Mouse (Mus musculus) CD4-positive, CD25-positive, alpha-beta regulatory T cell, adult 4 months (primary cell): ENCODE results near the gene Pde10a. TPM values are rescaled to one million over a fixed set of nuclear protein-coding genes. Genes with fewer than 3 reads are reported as not detected.

Source experiments
- ATAC-seq: one replicate; pipeline ENCODE4 v1.8.0; 2017
- polyA plus RNA-seq, 2 experiments: library from polyadenylated mRNA; unstranded; fragments of 100-300 nt; shearing (Covaris generic); gene quantifications; one replicate each; pipeline ENCODE4 v1.2.1; 2017

Gene Pde10a
- polyA plus RNA-seq, 2 experiments from 2014 or later, result 1.1 TPM; not detected in 1

DNA sequence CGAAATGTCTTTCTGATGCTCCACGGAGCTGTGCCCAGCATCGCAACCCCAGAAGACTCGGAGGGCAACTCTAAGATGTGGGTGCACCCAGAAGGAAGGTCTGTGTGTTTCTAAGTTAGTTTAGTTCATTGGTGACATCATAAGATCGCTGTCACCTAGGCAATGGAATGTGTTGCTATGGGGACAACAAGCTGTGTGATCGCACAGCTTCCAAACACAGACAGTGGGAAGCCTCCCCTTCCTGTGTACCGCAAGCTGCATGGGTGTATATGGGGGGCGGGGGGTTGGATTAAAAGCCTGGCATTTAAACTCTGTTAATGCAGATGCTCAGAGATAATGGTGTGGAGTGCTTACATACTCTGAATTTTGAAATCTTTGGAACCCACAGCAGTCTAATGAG lies 56.4 kb downstream of the Pde10a start:
- ATAC-seq, result no peak

DNA sequence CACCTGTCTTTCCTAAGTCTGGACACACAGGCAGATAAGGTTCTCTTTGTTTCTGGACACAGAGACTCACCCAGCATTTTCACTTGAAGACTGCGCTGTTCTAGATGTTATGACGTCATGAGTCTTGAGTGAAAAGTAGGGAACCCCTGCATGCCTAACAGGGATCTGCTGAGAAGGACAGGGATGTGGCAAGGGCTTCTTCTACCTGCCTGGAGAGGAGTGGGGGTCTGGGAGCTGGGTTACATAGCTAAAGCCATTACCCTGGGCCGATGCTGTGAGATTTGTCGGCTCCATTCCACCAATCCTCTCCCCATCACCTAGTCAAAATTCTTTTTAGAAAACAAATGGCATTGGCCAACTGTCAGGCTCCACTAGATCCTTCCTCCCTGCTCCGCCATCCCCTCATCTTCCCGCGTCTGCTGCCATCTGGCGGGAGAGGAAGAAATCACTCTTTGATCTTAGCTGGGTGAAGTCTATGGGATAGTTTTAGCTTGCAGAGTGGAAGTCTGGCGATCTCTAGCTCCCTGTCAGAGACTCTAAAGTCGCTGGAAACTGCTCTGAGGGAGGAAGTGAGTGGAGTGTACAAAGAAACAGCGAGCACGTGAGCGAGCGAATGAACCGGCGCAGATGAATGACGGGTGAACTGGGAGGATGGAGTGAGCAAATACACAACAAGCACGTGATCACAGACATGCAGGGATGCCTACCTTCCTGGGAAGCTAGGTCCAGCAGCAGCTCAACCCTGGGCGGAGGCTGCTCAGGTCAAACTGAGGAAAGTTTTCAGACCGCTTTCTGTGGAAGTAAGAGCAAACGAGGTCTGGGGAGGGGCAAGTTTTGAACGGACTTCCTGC lies 67.5 kb downstream of the Pde10a start:
- peak; percentile 85 for ATAC-seq

DNA sequence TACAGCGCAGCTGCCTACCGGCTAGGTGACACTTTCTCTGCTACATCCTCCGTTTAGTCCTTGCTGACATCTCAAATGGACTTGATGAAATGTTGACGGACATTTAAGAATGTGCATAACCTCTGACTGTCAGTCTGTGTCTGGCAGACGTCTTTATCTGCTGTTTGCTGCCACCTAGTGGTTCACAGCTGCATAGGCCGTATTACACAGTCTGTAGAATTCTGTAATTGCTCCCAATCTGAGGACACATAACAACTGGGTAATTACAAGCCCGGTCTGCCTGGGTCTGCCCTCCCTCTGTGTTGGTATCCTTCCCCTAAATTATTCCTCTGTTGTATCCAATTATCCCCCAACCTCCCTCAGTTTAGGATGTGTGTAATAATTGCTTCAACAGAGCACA lies 72.6 kb downstream of the Pde10a start:
- peak; percentile 76 for ATAC-seq

DNA sequence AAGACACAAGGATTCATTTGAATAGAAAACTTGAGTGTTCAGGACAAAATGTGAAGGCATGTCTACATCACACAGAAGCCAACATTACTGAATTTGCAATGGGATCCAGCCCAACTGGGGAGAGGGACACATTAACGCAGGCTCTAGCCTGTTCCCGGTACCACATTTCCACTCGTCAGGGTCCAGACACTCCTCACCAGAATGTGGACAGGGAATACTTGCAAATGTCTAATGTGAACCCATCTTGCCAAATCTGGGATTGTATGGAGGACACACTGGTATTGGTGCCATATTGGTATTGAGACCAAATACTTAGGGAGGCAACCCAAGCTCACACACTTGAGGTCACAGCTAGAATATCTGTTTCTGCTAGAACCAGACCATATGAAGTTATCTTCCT lies 77.8 kb downstream of the Pde10a start:
- no peak for ATAC-seq

DNA sequence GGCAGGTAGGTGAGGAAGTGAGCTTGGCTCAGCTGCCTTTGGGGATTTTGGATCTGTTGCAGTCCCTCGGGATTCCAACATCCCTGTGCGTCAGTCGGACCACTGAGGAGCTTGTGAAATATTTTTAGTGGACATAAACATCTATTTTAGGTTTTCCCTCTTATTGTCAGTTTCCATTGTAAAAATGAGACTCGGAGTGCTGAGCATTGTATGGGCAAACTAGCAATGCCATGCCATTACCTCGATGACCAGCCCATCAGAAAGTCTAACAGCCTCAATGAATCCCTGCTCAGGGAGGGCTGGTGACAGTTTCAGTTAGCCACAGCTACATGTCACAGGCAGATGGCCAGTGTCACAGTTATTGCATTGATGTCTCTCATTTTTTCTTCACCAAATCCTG lies 80.7 kb downstream of the Pde10a start:
- ATAC-seq, result no peak

DNA sequence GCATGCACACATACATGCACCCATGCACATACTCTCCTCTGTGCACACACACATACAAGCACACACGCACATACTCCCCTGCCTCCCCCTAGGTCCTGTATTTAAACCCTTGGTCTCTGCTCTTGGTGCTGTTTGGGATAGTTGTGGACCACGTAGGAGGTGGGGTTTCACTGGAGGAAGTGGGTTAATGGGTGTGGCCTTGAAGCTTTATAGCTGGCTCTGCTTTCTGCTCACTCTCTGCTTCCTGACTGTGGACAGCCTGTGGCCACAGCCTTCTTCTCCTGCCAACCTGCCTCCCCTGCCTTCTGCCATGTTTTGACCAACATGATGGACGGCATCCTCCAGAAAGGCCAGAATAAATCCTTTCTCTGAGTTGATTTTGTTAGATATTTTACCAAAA lies 81.5 kb downstream of the Pde10a start:
- ATAC-seq, result no peak

DNA sequence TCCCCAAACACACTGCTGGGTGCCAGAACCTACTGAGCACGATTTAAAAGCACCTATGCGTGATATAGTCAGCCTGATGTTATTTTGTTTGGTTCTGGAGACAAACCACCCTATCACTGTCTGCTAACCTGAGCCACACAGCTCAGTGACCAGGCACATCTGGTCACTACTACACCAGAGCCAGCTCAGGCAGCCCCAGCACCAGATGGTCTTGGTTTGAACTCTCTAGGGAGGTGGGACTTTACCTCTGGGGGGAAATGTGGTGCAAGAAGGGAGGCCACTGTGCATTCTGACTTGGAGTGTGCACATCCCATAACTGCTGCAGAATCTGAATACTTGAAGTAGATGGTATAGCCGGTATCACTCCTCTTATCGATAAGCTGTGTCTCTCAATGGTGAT lies 86.7 kb downstream of the Pde10a start:
- ATAC-seq, result no peak

DNA sequence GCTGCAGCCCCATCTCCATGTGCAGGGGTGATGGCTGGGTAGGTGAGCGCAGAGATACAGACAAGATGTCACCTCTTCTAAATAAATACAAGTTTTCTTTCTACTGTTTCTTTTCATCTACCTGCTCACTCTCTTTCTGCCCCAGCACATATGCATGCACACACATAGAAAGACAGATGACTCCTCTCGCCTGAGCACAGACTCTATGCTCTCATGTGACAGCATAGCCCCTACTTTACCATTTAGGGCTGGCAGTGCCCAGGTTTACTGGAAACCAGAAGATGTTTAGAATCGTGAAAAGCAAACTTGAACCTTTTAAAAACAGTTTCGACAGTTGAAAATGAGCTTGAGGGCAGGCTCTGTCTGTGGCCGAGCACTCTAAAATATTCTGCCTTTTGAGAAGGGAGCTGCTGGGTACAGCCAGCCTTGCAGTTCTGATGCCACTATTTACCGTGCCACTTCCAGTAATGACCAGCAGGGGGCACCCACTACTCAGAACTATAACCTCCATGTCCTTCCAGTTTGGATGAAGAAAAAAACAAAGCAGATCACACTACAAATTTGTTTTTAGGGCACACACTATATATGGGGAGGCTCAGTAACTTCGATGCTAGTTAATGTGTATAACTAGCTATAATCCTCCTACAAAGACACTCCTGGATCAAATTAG lies 88.8 kb downstream of the Pde10a start:
- ATAC-seq, result no peak

DNA sequence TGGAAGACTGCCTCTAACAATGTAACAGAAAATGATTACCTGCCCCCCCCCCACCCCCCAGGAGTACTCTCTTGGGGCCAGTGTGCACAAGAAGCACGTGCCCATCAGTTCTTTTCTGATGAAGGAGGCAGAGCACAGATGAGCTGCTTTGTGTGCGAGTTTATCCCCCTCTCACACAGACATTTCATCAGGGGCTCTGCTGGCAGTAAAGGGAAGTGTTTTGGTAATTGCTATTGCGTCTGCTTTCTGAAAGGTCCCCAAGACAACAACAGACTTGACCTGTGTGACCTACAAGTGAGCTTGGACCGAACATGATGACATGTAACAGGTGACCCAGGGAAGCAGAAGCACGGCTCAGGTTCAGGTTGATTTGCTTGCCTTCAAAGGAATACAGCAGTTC lies 95.2 kb downstream of the Pde10a start:
- ATAC-seq, result no peak

DNA sequence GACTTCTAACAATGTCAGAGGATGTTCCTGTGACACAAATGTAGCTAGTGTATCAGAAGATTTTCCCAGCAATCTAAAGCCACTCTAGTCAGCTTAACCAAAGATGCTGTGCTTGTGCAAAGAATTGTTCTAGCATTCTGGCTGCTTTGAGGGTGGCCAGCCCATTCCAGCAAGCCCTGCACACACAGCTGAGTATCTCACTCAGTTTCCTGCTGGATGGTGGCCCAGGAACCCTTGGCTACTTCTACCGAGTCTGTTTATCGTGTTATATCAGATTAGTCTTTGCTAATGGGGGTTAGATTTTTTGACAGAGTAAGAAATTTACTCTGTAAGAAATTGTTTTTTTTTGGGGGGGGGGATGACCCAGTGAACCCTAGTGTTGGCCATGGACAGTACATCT lies 95.9 kb downstream of the Pde10a start:
- no peak for ATAC-seq

DNA sequence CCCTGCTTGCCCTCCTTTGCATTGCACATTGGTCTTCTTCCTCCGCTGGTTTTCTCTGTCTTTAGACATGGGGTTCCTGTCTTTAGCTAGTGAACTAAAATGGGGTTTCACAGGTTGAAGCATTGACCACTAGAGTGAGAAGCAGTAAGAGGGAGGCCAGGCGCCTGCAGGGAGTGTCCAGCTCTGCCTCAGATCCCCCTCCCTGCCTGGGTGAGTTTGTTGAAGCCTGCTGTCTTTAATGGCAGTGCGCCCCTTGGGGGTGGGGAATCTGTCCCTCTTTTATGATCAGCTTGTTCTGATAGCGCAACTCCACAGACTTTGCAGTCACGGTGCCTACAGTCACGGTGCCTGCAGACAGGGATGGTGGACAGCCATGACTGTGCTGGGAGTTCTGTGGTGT lies 96.7 kb downstream of the Pde10a start:
- ATAC-seq, result no peak

DNA sequence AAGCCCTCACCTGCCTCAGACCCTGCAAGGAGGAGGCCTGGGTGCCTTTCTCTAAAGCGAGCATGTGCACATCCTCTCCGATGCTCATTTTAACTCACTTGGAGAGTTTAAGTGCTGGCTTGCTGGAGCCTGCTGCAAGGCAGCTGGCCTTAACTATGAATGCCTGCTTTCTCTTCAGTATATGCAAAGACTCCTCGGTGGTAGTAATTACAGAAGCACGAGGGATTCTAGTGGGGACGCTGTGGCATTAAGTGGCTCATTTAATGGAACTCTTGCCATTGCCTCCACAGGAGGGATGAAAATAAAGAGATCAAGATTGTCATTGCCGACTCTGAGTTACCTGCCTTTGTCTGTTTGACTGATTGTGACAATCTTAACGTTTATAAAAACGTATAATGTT lies 101.2 kb downstream of the Pde10a start:
- ATAC-seq, result no peak

DNA sequence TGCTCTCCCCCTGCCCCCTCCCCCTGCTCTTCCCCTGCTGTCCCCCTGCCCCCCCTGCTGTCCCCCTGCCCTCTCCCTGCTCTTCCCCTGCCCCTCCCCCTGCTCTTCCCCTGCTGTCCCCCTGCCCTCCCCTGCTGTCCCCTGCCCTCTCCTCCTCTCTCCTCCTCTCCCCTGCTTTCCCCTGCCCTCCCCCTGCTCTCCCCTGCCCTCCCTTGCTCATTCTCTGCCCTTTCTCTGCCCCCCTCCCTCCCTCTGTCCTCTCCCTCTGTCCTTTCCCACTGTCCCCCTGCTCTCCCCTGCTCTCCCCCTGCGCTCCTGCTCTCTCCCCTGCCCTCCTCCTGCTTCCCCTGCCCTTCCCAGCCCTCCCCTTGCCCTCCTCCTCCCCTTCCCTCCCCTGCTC lies 106.5 kb downstream of the Pde10a start:
- no peak for ATAC-seq

DNA sequence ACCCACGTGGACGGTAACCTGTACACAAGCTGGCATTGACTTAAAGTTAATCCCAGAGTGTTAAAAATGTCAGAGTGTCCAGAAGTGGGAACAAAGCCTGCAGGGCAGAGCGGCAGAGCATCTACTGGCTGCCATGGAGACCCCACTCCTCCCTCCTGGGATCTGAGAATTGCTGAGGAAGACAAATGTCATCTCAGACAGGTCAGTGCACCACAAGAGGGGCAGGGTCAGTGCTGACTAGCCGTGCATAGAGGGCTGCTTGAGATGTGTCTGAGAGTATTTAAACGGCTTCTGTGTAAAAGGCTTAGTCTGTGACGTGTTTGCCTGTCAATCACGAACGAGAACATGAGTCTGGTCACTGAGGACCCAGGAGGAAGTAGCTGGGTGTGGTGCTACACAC lies 108.4 kb downstream of the Pde10a start:
- no peak for ATAC-seq

DNA sequence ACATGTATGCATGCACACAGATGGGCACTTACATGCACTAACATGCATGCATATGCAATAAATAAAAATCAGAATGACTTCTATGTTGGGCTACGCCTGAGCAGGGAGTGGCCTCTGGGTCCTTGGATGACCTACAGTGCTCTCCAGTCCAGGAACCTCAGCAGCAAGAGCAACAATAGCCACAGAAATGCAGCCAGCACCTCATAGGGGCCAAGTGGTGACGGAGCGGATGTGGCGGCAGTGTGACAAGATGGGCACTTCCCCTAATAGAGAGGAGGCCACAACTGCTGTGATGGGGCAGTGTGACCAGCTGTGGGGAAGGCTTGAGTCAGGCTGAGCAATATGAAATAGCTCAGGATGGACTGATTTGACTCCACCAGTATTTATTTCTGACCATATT lies 109.3 kb downstream of the Pde10a start:
- no peak for ATAC-seq

DNA sequence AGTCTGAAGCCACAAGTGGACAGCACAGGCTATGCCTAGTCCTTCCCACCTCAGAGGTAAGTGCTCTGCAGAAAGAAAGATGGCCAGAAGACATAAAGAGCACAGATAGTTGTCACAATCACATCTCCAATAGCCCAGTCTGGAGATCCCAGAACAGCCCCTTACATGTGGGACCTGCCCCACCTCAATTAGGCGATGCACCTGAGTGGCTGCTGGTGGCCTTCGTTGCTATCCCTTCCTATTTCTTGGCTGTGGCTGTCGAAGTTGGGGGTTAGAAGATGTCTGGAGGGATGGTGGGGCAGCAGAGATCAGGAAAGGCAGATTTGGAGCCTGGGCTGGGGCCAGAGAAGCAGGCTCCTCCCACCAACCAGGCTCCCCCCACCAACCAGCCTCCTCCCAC lies 111.1 kb downstream of the Pde10a start:
- no peak for ATAC-seq

DNA sequence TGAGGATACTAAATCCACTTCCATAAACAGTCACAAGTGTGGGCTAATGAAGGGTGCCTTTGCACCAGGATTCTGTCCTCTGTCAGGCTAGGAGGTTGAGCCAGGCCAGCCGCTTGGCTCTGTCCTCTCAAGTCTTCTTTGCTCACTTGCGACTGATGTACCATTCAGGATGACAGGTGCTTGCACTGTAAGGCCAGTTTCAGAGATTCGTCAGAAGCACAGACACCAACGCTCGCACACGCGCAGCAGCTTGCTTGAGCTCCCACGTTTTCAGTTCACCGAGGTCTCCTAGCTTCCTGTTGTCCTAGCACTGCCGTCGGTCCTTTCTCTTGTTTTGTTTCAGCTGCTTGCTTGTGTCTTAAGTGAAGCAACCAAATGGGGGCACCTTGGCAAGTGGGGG lies 111.5 kb downstream of the Pde10a start:
- no peak for ATAC-seq

DNA sequence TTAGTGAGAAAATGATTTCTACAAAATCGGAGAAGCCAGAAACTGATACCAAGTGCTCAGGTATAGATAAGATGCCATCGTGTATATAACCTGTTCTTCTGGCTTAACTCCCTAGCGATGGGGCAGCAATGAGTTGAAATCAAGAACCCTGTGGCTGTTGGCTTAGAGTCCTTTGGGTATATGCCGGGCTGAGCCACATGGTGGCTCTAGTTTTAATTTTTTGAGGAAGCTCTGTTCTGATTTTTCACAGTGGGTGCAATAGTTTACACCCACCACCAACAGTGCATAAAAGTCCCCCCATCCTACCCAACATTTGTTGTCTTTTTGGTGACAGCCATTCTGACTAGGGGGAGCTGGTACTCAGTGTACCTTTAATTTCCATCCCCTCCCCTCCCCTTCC lies 112.0 kb downstream of the Pde10a start:
- no peak for ATAC-seq

DNA sequence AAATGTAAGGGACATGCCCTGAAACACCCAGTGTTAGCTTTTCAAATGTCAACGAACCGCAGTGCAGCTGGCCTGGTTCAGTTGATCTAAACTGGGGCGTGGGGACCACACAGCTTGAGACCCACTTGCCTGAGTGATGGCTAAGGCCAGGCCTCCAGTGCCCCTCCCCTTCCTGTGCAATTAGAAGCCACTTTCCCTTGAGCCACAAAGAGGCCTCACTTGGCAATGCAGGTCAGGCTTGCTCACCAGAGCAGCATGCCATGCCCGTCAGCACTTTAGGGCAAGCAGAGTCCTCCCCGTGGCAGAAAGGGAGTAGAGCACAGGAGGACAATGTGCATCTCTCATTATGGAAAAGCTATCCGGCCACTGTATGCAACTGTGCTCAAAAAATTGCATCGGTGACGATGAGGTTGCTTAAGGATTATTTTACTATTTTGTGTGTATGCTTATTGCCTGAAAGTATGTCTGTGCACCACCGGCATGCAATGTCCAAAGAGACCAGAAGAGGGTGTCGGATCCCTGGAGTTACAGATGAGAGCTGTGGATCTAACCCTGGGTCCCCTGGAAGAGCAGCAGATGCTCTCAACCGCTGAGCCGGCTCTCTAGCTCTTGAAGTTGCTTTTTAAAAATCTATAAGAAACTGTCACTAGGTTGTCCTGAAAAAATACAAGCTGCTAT lies 114.7 kb downstream of the Pde10a start:
- no peak for ATAC-seq

DNA sequence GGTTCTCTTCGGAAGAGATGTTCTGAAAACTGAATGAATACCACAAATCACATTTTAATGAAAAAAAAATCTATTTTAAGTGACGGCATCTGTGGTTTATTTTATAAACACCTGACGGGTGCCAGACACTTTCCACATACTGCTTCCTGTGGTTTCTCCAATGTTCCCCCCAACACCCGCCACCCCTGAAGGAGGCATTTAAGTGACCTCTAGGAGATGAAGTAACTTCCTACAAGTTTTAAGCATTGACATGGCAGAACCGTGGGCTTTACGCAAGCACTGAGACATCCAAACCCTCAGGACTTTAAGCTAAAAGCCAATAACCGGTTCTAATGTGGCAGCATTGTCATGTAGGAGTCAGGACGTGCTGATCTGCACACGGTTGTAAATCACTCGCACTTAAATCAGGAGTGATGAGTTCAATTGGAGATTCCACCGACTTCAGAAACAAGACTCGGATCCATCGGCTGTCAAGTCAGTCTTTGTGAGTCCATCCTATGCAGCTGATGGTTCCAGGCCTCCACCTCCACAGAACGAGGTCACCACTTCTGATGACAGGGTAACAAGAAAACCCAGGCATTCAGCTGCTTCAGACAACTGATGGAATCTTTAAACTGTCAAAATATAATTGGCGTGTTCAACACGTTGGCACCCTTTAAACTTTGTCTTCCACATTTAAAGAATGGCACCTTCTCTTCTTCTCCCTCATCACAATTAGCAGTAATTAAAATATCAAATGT lies 115.7 kb downstream of the Pde10a start:
- ATAC-seq, result no peak

DNA sequence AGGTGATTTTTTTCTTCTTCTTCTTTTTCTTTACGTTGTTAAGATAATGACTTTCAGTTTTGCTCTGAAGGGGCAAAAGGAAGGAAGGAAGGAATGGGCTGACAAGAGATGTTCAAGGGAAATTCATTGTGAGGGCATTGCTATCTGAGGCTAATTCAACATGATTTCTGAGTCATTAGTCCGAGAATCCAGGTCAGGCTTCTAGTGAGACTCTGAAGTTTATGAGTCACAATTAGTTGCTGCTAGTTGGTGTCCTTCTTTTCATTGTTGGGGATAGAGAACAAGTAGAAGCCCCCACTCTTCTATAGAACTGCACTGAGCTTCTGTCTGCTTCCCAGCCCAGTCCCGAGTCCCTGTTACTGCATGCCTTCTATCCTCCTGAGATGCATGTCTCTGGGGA lies 116.3 kb downstream of the Pde10a start:
- no peak for ATAC-seq

DNA sequence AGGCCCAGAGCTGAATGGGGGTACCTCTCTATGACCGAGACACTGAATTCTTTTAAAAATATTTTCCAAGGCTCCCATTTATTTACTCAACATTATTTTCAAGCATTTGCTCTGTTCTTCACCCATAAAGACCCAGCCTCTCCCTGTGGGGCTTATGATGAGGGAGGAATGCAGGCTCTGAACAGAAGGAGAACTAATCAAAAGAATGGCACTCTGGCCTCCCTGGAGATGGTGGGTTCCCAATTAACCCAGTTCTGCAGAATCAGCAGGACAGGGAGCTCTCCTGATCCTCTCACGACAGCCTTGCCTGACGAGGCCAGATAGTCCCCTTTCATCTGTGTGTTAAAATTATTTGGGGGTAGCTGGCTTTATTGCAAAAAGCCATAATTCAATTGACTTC lies 117.2 kb downstream of the Pde10a start:
- no peak for ATAC-seq

DNA sequence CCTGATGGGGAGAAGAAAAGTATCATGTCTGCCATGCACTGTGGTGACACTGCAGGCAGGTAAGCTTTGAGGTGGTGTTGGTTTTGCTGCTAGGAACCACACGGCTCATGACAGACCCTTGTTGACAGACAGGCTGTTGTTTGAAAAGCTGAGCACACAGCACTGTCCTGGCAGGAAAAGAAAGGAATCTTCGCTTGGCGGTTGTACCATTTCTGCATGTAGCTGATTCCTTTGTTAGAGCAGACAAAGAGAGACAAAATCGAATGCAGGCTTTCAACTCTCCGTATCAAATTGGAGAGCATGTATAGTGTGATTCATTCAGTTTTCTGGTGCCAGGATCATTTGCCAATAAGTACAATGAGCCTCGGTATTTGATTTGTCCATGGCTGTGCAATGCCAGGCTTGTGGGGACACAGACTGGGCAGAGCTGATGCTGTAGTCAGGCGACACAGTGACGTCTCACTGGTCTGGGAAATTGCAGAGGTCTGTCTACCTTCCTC lies 122.2 kb downstream of the Pde10a start:
- no peak for ATAC-seq
